Mouse (Mus musculus) G1E-ER4 (cell line): ENCODE measurements around the gene Vps13d. TPM values are rescaled to one million over a fixed set of nuclear protein-coding genes. Genes with fewer than 3 reads are reported as not detected.

Experiments
- GATA1 ChIP-seq: IDR thresholded peaks from one replicate; pipeline ENCODE4 v1.8.0; 2012; ENCODE audit warnings: low read length, inconsistent platforms
- polyA plus RNA-seq: library from polyadenylated mRNA; stranded (reverse); fragments of >175 nt; gene quantifications from 2 replicates; pipeline ENCODE4 v1.2.3, GENCODE M21; 2012

Vps13d gene
- polyA plus RNA-seq, 1 experiment, result 3.1 TPM

DNA sequence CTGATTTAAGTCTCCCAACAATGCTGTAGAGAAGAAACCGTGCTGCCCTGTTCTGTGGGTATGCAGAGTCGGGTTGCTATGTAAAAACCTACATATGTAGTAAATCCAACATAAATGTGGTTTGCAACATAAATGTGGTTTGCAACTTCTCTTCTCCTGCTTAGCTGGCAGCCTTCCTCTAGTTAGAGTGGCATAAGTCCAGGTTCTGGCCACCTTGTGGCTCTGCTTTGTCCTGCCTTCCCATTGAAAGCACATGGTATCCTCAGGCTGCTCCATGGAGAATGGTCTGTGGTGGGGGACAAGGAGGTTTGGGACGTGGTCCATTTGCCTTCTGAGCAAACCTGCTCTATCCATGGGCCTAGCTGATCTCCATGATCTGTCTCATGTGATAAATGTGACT is 243.9 kb downstream of the Vps13d start:
- no peak for TF ChIP-seq GATA1

DNA sequence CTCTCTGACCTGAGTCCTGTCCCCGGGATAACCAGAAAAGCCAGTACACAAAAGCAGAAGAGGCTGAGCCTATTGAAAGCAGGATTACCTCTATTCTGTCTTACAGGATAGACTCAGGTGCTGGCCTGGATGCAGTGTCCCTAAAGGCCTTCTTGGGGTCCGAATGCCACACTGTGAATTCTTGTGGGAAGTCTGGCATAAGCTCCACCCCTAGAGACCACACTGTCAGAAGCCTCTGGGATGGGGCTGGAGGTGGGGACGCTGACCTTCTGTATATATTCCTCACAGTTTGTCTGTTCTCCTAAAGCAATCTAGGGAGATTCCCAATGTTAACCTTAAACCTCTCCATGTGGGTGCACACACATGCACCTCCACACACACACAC is 244.5 kb downstream of the Vps13d start:
- no peak for TF ChIP-seq GATA1

DNA sequence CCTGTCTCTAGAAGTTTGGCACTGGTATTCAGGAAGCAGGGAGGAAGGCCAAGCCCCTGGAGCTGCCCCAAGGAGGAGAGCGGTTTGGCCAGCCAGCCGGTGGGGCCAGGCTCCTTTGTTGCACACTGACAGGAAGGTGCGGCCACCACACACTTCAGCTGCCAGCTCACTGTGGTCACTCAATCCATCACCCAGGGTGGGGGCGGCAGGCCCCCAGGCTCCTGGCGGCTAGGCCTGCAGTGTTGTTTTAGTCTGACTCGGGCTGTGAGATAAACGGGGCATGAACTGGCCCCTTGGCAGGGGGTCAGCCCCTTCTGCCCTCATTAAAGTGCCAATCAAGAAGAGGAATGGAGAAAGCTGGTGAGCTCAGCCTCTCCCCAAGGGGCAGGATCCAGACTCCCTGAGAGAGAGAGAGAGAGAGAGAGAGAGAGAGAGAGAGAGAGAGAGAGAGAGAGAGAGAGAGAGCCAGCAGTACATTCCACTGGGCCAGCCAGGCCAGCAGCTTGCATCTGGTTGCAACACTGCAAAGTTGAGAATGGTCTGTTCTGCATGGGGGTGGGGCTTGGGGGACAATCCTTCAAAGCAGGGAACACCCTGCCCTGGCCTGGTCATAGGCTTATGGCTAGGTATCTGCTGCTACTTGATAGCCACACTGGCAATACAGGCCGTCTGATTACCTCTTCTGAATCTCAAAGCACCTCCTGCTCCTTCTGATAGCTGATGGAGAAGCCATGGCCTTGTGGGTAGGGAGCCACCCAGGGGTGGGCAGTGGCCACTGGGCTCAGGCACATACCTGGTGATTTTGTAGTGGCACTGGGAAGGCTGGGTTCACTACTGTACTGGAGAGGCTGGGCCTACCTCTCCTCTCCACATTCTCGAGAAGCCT is 245.1 kb downstream of the Vps13d start:
- no peak for TF ChIP-seq GATA1

DNA sequence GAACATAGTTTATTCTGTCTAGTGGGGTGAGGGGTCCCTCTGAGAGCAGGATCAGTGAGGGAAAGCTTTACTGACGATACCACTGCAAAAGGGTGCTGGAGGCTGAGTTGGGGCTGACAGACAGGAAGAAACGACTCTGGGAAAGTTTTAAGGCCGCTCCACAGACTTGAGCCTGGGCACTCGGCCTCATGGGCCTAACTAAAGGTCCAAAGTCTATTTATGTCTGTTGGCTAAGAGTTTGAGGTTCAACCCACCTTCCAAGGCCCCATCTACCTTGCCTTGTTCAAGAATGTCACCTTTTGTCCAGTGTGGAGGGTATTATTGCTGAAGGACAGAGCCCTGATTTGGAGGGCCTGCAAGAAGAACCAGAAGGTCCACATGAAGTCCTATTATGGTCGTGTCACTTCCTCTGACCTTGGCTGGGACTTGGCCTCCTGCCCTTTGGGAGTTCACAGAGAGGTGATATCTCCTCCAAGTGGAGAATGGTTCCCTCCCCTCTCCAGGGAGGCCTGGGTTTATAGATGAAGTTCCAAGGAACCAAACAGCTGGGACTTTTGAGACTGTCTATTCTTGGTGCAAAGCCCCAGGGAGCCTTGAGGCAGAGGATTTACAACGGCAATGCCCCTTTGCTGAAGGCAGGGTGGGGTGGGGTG is 246.9 kb downstream of the Vps13d start:
- no peak for TF ChIP-seq GATA1

DNA sequence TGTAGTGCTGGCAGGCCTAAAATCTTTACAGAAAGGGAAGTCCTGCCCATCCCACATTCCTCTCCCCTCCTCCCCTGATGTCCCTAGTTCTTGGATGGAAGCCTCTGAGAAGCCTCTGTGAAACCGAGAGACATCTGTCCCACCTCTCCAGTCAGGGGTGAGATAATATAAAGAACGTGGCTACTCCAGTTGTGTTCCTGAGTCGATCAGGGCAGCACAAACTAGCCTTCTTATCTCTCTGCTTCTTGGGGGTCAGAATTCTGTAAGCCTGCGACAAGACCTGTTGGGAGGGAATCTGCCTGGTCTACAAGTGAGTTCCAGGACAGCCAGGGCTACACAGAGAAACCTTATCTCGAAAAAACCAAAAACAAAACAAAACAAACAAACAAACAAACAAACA is 251.5 kb downstream of the Vps13d start:
- TF ChIP-seq GATA1, result no peak

DNA sequence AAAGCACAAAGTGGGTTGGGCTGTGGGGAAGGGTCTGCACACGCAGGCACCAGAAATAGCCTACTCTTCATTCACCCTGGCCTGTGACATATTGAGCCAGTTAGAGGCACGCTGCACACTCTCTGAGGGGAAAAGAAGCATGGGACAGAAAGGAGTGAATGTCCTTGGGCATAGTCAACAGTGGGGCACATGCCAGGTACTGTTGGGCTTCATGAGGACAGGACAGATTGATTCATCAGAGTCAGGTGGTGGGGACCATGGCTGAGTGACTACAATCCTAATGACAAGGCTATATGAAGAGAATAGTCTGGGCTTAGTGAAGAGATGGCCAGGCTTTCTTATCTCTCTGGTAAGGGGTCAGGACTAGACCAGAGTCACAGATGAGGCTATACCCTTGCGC is 252.4 kb downstream of the Vps13d start:
- TF ChIP-seq GATA1, result no peak

DNA sequence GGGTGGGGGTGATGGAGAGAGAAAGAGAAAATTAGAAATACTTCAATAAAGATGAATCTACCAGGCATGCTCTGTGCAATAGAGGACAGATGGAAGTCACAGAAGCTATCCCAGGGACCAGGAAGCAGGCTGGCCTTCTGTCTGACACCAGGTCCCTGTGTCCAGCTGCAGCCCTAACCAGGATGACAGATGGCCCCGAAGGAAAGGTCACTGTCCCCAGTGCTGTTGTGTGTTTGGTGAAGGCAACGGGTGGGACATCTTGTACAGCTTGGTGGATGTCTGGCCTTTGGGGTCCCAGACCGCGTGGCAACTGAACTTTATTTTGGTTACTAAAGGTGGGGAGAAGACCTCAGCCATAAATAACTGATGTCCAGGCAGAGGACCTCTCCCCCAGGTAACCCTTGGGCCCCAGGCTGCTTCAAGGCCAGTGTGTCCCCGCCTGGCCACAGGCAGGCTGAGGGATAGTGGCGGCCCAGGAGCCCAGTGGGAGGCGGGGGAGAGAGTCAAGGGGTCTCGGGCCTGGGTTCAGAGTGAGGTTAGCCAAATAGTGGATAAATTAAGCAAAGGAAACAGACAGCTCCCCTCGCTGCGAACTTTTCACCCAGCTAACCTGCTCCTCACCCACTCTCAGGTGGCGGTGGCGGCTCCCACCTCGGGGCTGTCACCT is 253.9 kb downstream of the Vps13d start:
- TF ChIP-seq GATA1, result no peak

DNA sequence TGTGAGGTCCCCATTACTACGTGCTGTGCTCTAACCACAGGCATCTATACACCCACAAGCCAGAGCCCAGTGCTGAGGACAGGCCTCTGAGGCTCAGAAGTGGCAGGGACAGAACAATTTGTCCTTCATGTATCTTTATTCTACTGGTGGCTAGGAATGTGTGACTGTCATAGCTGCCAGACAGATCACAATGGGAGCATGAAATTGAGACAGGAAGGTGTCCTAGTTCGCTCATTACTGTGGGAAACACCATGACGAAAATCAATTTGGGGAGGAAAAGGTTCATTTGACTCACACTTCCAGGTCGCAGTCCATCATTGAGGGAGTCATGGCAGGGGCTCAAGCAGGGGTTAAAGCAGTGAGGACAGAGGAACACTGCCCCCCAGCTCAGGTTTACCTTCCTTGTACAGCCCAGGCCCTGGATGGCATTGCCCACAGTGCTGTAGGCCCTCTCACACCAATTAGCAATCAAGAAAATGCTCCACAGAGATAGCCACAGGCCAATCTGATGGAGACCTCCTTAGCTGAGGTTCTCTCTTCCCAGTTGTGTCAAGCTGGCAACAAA is 254.9 kb downstream of the Vps13d start:
- TF ChIP-seq GATA1, result no peak

DNA sequence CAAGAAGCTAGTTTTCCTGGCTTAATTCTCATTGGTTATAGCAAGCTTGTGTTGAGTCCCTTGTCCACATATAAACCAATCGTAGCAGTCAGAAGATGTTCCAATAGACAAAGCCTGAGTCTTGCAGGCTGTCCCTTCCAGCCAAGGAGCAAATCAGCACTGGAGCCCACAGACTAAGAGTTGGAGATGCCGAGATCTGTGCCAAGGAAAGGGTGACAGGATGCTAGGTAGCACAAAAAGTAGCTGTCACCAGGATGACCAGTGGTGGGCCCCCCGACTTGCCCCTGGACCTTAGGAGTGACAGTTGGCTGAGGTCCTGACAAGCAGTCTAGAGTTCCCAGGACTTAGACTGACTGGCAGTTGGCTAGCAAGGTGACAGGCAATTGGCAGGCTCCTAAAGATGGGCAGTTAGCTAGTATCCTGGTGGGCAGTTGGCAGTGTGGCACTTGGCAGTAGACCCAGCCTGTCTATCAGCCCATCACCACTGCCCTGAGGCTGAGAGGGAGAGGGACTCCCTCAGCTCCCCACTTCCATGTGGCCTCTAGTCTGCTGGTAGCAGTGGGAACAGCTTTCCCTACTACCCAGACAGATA is 258.1 kb downstream of the Vps13d start:
- no peak for TF ChIP-seq GATA1

DNA sequence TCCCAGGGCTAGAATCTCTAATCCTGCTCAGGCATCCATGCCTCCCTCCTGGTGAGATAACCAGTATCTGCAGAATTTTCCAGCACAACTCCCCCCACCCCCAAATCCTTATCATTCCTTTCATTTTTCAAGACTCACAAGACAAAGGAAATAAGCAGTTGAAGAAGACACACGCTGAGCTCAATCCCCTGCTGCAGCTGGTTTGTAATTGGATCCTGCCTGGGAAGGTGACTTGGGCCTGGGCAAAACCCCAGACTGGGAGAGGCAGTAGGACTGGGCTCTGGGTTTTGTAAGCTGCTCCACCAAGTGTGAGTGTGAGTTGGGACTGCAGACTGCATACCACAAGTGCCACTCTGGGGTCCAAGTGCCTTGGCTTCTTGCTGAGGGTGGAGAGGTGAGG is 260.3 kb downstream of the Vps13d start:
- TF ChIP-seq GATA1, result no peak

DNA sequence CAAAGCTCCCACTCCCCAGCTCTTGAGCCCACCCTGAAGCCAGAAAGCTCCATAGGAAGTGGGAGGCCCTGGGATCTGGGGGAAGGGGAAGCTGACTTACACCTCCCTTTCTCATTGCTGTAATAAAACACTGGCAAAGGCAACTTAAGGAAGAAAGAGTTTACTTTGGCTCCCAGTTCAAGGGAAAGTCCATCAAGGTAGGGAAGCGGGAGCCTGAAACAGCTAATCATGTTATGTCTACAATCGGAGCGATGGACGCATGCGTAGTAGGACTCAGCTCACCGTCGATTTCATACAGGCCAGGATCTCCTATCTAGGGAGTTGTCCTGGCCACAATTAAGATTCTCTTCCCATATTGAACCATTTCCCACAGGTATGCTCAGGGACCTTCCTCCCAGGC is 263.6 kb downstream of the Vps13d start:
- TF ChIP-seq GATA1, result no peak

DNA sequence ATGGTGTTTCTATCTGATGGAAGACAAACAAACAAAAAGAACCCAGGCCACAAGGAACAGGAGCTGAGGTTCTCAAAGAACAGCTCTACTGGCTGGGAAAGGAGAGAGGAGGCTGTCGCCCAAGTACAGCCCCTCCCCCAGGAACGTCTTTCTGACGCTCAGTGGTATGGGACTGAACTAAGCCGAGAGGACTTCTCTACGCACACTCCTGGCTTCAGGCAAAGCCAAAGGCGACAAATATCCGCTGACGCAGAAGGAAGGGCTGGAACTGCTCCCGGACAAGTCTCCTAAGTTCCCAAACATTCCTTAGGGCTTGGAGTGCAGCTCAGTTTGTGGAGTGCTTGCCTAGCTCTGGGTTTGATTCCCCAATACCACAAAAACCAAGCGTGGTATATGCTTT is 264.4 kb downstream of the Vps13d start:
- TF ChIP-seq GATA1, result no peak

DNA sequence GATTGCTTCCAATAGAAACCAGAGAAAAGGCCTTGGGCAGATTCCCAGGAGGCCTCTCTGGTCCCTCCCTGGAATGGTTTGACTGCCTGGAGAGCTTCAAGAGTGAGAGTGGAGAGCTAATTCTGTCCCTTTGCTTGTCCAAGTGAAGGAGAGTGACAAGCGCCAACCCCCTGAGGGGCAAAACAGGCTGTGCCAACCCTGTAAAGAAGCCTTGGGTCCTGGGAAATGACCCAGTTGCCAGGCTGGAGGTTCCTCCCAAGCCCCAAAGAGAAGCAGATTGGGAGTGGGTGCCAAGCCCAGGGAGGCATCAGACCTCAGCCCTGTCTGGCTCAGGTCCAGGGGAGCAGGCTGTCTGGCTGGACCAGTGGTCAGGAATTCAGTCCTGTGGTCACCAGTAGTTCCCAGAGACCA is 265.0 kb downstream of the Vps13d start:
- no peak for TF ChIP-seq GATA1

DNA sequence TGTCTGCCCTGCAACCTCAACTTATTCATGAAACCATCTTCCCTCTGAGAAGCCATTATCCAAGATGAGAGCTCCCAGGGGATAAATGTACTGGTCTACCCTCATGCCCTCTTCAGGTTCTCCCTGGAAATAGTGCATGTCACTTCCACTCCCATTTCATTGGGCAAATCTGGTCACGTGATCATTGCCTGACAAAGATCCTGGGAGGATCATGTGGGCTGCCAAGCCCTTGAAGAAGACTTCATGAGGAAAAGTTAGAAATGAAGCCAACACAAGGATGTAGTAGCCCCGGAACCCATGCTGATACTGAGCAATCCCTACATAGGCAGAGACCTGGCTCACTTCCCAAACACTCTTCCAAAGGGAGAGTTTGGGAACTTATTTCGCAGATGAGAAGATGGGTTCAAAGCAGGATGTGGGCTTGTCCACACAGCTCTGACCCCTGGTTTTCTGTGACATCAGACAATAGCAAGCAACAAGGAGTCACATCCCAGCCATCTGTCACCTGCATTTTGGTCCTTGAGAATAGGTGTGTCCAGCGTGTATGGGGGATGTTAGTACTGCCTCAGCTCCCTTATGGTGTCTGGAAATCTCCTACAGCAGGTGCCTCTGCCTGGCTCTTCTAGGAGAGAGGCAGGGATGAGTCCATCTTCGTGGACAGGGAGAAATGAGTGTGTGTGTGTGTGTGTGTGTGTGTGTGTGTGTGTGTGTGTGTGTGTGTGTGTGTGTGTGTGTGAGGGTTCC is 265.9 kb downstream of the Vps13d start:
- no peak for TF ChIP-seq GATA1

Other genes with a start within 250 kb of the Vps13d start
- gene Tnfrsf1b, start 51.9 kb upstream of the Vps13d start, polyA plus RNA-seq, result not detected in 2 replicates
- gene Tnfrsf8, start 120.2 kb upstream of the Vps13d start, polyA plus RNA-seq, result not detected in 2 replicates